Mouse (Mus musculus) cerebellum, postnatal 25 days (tissue): ENCODE results near the gene Mcemp1.

Experiments used
- DNase-seq, 2 experiments: peaks; one replicate each; pipeline ENCODE4 v3.0.0; 2021; ENCODE audit warnings: mixed read lengths in 2 of 2

Mcemp1 gene

DNA sequence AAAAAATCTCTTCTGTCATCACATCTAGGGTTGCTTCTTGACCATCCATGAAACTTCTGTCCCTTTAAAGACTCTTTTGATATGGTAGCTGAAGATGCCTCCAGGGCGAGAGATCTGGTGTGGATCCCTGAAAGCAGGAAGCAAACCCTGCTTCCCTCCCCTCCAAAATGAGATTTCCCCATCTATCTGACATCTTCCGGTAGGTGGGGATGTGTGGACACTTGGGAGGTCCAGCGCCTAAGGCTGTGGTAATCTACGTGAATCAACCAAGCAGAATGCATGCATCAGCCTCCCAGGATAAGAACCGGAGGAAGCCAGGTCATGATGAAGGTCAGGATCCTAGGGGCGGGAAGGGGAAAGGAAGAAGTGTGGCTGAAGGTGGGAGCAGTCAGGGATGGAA, at the start of gene Mcemp1:
Mcemp1 (plus strand) TSS at position 248 of the 400 bp plus-strand sequence.
- DNase-seq: no peak

DNA sequence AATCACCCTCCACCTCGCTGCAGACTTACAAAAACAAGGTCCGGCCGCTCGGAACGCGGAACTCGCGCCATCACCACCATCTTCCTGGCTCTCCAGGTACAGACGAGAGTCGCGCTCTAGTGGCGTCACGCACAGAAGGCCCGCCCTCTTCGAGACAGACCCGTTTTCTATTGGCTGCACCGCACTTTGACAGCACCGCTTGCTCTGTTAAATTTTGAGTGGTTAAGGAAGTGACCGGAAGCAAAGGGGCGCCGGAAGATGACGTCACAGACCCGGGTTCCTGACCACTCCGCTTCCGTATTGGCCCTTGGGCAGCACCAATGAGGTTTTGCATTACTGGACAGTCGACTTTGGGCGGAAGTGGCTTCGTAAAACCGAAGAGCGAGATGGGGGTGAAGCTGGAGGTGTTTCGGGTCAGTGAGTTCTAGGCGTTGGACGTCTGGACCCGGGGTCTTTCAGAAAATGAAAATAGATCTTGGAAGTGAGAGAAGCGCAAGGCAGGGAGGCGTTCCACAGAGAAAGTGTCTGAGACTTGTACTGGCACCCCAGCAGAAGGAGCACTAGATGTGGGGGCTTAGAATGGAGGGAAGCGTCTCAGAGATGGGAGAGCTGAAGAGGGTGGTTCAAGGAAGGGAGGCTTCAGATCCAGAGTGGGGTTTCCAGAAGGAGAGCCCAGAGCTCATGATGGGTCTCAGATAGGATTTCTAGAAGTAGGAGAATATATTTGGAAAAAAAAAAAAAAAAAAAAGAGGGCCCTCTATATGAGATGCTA, 44.2 kb upstream of the Mcemp1 start, which contains the start of the genes Xab2 and Pet100:
Xab2 (minus strand) TSS at position 118 of the 772 bp plus-strand sequence.
Pet100 (plus strand) TSS at position 350 of the 772 bp plus-strand sequence.
- DNase-seq: peak; percentile 99

DNA sequence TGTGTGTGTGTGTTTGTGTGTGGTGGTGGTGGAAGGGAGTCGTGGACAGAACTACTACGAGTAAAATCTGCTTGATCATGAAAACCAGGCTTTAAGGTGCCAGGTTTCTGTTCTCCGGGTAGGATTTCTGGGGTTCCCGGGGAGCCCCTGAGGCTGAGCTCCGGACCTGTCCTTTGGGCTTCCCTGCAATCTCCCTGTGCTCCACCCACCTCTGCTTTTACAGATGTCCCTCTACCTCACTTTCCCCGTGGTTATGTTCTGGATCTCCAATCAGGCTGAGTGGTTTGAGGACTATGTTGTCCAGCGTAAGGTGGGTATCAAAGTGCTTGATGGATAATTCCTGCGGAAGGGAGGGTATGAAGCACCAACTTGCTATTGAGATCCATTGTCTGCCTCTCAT, 43.4 kb upstream of the Mcemp1 start:
- DNase-seq: no peak

DNA sequence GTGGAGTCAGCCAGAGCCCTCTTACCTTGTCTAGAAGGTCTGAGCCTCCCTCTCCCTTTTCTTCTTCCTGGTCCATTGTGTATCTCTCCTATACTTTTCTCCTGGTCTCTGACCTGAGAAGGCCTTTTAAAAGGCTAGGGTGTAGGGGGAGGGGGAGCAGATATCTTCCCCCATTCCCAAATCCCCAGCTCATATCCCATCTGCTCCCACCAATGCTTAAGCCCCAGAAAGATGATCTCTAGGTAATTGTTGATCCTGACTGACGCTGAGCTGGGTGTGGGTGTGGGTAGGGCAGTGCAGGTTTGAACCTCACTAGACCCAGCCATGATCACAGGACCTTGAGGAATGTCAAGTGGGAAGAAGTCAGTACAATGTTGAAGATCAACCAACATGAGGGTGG, 40.1 kb upstream of the Mcemp1 start, which contains the start of gene Pcp2:
Pcp2 (minus strand) TSS at position 101 of the 400 bp plus-strand sequence.
- DNase-seq: no peak

DNA sequence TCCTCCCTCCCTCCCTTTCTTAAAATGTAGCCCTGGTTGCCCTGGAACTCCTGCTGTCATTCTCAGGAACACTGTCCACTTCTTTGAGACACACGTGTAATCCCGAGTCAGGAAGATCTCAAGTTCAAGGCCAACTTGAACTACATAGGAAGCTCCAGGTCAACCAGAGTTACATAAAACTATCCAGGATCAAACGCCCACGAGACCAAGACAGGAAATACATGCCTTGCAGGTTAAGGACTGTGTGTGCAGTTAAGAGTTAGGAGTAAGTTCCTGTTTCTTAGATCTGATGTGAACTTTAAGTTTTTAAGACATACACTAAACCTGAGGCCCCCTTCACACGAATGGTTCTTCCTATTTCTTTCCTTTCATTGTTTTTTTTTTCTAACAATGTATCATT, 38.6 kb upstream of the Mcemp1 start:
- DNase-seq: no peak

DNA sequence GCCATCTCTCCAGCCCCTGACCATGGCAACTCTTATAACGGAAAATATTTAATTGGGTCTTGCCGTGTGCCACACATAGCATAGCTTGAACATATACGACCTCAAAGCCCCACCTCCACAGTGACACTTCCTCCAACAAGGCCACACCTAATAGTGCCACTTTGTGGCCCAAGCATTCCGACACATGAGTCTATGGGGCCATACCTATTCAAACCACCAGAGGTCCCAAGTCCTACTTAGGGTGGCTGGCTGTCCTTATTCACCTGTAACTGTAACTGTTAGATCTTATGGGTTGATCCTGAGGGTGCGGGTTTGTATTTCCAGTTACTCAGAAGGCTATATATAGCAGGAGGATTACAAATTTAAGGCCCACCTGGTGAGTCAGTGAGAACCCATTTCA, 37.5 kb upstream of the Mcemp1 start:
- peak in 1 of 2 experiments; percentile 65 for DNase-seq

DNA sequence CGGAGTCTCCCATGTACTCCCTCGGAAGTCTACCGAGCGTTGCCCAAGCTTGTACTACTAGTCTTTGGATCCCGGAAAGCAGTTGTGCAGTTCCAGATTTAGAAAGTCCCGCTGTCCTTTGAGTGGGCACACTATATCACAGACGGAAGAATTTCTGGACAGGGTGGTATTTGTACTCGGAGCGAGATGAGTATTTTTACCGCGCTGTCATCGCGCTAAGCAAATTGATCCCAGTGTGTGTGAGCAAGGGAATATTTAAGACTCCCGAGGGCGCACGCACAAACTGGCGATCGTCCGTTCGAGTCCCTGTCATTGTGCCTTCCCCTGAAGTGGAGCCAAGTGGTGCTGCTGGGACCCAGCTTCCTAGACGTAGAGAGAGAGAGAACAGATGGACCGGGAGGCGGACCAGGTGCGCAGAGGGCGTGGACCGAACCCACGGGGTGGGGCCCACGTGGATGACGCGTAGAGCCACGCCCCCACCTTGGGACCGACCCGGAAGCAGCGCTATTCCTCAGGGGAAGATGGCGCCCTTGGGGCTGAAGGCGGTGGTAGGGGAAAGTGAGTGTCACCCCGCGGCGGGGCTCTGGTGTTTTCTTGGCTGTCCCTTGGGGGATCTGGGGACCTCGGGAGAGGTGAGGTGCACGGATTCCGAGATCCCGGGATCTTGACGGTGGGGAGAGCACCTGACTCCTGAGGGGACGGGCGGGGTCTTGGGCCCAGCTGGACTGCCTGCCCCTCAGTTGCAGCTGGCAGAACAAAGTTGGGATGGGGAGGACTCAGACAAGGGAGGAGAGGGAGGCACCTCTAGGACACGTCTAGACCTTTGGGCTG, 34.7 kb upstream of the Mcemp1 start, which contains the start of gene Stxbp2:
Stxbp2 (plus strand) TSS at position 309 of the 831 bp plus-strand sequence.
- DNase-seq: peak; percentile 82 to 90

DNA sequence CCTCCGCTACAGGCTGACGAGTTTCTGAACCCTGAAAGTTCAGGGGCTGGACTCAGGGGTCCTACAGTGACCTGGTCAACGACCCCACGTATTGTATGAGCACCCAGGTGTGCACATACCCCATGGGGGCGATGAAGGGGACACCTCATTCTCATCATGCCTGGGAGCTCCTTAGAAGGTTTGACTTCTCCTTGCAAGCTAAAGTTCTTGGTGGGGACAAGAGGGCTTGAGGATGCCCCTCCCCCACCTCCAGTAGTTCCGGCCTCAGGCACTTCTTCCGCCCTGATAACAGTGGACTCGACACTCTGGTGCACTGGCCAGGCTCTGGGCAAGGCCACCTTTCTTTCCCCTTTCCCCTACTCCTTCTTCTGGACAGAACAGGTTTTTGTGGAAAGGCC, 34.1 kb upstream of the Mcemp1 start:
- no peak for DNase-seq

DNA sequence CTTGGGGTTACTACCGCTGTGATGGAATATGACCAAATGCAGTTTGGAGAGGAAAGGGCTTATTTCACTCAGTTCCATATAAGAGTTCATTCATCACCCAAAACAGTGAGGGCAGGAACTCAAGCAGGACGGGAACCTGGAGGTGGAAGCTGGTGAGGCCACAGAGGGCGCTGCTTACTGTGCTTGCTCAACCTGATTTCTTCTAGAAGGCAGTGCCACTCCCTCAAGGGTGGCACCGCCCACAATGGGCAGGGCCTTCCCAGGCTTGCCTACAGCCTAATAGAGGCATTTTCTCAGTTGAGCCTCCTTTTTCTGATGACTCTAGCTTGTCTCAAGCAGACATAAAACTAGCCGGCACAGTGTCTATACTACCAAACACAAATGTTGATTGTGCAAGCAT, 19.8 kb upstream of the Mcemp1 start:
- DNase-seq: peak in 1 of 2 experiments; percentile 45

DNA sequence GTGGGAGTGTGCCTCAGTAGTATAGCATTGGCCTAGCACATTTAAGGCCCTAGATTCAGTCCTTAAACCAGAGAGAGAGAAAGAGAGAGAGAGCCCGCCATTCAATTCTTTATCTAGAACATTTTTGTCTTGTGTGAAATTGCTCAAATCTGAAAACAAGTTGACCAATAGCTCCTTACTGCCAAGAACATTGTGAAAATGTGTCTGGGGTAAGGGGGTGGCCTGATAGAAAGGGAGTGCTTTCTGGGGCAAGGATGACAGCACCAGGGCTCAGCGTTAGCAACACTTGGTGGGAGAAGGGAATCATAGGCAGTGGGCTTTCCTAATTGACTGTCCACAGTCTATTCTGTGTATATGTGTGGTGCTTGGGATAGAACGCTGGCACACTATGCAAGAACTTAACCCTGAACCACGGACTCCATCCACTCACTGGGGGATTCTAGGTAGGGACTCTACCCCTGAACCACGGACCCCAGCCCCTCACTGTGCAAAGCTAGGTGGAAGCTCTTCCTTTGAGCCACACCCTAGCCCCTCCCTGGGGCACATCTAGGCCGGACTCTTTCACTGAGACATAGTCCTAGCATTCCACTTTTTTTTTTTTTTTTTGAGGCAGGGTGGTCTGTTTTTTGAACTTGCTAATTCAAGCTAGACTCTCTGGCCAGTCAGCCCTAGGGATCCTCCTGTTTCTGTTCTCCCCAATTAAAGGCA, 18.6 kb upstream of the Mcemp1 start:
- DNase-seq: no peak

DNA sequence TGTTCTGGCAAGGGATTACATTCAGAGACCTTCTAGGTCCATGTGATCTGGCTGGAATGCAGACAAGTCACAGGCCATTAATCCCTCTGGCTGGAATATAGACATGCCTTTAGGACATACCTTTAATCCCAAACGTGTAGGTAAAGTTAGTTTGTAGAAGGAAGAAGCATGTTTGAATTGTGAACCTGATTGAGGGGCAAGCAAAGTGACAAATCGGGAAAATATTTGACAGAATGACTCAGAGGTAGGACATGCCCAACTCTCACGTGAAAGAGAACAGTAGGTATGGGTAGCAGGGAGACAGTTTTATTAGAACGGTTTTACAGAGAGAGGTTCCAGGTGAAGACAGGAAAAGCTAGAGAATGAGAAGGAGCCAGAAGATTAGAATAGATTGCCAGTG, 18.0 kb upstream of the Mcemp1 start:
- no peak for DNase-seq

DNA sequence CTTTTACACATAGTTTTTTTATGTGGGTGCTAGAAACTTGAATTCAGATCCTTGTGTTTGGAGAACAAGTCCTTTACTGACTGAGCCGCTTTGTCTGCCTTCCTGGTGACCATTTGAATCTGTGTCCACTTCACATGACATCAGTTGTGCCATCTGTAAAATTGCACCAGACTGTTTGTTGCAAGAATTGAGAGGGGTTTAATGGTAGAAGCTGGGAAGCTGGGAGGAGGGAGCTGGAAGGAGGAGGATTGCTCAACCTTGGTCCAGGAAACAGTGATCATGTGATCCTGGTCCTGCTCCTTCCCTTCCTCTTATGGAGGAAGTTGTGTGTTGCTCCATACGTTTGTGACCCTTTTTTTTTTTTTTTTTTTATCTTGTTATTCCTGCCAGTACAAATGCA, 17.3 kb upstream of the Mcemp1 start:
- DNase-seq: no peak

DNA sequence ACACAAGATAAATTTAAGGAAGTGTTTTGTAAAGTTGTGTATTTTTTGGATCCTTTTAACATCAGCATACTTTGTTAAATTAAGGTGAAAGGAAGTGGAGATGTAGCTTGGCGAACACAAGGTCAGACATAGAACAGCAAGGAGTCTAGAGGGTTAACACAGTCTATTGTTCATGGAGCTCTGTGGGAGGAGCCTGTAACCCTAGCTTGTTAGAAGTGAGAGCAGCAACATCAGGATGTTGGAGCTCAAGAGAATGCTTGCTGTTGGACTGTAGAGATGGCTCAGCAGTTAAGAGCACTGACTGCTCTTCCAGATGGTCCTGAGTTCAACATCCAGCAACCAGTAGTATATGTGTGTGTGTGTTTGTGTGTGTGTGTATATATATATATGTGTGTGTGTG, 16.6 kb upstream of the Mcemp1 start:
- DNase-seq: no peak

DNA sequence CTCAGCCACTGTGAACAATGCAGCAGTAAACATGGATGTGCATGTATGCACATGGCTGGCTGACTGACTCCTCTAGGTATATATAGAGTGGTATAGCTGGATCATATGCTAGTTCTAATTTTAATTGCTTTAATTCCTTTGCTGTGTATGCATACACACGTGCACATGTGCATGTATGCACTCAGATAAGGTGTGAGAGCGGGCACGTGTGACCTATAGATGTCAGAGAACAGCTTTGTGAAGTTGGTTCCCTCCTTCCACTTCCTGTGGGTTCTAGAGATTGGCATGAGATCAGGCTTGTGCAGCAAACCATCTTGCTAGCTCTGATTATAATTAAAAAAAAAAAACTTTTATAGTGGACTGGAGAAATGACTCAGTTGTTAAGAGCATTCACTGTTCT, 12.7 kb upstream of the Mcemp1 start:
- no peak for DNase-seq

DNA sequence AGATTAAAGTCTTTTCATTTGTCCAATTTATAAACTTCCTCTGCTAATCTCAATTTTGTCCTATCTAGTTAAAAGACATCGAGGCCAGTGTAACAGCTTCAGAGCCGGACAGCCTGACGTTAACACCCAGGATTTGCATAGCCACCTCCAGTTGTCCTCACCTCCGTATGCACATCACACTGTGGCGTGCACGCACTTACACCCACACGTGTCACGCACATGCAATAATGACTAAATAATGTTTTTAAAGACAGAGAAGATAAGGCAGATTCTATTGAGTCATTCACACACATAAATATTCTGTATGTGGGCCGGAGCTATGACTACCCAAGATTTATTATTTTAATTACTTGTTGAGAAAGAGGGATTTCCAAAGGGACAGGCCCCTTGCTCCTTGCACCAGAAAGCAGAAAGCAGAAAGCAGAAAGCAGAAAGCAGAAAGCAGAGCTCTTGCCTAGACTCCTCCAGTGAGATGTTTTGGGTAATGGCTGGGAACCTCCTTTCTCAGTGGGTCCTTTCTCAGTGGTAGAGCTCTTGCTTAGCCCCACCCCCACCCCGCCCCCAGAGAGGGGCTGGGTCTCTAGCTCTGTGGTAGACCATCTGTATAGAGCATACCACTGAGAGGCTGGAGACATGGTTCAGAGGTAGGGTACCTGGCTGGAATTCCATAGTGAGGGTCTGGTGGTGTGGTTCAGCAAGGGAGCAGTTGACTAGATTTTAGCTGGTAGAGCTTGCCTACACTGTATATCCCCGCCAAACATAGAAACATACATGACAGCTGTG, 10.6 kb upstream of the Mcemp1 start:
- no peak for DNase-seq

DNA sequence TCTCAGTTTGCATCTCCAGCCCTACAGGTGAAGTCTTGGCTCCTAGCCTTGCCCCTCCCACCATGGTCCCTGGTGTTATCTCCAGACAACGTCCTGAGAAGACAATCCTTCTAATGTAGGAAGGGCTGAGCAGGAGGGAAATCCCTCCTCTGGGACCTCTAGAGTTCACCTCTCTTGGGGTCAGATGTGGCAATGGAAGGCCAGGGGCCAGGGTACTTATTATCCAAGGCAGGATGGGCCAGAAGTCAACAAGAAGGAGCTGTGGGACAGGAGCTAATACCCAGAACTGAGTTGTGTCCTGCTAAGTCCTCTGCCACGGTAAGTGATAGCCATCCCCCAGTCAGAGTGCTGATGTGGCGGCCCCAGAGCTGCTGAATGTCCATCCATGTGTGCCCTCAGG, 10.0 kb upstream of the Mcemp1 start, which contains the start of gene Retn:
Retn (plus strand) TSS at position 245 of the 400 bp plus-strand sequence.
- DNase-seq: no peak

DNA sequence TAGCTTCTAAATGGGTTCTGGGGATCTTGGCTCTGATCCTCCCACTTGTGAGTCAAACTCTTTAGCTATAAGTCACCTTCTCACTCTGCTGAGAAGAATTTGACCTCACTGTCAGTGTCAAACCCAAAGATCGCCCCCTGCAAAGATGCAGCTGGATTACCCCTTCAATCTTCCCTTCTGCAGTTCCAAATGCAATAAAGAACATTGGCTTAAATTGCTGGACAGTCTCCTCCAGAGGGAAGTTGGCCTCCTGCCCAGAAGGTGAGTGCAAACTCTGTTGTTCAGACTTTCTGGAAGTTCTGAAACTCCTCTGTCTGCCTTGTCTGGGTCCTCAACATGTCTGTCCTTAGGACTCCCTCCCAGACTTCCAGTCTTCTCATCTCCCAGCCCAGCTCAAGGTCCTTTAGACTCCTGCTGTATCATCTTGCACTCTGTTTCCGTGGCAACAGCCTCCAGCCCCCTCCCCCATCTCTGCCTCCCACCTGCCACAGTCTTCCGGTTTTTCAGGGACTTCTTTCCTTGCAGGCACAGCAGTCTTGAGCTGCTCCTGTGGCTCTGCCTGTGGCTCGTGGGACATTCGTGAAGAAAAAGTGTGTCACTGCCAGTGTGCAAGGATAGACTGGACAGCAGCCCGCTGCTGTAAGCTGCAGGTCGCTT, 8.7 kb upstream of the Mcemp1 start:
- DNase-seq: no peak

DNA sequence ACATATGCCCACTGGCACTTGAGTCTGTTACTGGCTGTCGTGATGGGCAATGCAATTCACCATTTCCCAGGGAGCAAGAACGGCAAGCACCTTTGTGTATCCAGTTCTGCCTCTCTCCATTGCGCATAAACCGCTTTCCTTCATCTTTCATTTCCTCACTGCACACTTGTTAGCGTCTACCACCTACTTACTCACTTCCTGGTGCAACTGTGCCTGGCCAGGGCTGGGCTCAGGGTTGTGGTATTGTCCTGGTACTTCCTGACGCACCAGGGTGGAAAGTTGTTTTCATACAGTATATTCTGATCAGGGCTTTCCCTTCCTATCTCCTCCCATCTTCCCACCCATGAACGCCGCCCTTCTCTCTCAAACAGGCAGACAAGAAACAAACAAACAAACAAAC, 4.7 kb upstream of the Mcemp1 start:
- DNase-seq: no peak

DNA sequence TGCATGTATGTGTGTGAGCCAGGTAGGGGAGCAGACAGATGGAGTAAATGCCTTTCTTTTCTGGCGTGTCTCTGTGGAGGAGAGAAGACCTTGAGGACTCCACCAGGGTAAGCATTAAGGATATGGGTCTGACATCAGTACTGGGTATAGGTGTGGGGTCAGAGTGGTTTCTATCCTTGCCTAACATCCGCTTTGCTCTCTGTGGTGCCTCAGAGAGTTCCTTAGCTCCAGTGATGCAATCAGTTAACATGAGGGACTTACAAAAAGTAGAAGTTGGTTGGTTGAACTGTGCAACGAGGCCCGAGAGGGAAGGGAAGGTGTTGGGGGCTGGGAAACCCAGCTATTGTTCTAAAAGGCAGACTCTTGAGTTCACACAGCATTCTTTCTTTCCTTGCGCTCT, 1.1 kb upstream of the Mcemp1 start:
- DNase-seq: no peak

DNA sequence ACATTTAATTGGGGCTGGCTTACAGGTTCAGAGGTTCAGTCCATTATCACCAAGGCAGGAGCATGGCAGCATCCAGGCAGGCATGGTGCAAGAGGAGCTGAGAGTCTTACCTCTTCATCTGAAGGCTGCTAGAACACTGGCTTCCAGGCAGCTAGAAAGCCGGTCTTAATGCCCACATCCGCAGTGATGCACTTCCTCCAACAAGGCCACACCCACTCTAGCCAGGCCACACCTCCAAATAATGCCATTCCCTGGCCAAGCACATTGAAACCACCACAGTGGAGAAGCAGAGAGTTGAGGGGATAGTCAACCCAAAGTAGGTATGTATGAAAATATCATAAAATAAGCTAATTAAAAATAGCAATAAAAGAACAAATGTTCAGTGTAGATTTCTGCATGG, 4.8 kb downstream of the Mcemp1 start:
- DNase-seq: no peak

DNA sequence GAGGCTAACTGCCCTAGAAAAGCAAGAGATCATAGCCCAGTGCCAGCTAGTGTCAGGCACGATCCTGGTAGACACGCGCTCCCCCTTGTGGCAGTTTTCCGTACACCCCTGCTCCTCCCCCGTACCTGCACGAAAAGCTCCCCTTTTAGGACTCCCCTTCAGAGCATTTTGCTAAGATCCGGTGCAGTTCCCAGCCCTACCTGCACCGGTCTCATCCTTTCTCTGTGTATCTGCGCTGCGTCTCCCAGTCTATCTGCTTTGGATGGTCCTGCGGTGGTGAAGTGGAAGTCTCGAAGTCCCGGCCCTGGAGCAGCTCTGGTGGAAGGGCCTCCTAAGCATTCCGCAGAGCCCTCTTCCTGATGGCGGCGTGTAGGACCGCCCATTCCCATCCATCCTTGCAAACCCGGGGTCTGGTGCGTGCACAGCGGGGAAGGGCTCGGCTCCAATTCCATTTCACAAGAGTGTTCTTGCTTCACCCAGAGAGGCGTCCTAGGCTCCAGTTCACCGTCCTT, 6.5 kb downstream of the Mcemp1 start, which contains the start of gene Fcor:
Fcor (minus strand) TSS at position 383 of the 512 bp plus-strand sequence.
- peak; percentile 95 for DNase-seq
